Mouse (Mus musculus): ENCODE data around the gene Nup35.

- TF ChIP-seq CTCF (IDR thresholded peaks at IDR 0.05; ENCODE audit: low read depth) (no peak), EP300 (IDR thresholded peaks at IDR 0.05; ENCODE audit: low read depth) (no peak)
Observed at GRCm38 (mm10) chr2:80624523-80624922, 7.5 kb downstream of the Nup35 start.

Data from liver, embryonic 14.5 days (tissue).